Mouse (Mus musculus): ENCODE data around the gene Slc12a7.
"Not testable (repeated sequence)": the region's sequence is repeated elsewhere in the genome, so short reads cannot be mapped to it uniquely, and the experiment has no call there.

The Slc12a7 gene

DNA sequence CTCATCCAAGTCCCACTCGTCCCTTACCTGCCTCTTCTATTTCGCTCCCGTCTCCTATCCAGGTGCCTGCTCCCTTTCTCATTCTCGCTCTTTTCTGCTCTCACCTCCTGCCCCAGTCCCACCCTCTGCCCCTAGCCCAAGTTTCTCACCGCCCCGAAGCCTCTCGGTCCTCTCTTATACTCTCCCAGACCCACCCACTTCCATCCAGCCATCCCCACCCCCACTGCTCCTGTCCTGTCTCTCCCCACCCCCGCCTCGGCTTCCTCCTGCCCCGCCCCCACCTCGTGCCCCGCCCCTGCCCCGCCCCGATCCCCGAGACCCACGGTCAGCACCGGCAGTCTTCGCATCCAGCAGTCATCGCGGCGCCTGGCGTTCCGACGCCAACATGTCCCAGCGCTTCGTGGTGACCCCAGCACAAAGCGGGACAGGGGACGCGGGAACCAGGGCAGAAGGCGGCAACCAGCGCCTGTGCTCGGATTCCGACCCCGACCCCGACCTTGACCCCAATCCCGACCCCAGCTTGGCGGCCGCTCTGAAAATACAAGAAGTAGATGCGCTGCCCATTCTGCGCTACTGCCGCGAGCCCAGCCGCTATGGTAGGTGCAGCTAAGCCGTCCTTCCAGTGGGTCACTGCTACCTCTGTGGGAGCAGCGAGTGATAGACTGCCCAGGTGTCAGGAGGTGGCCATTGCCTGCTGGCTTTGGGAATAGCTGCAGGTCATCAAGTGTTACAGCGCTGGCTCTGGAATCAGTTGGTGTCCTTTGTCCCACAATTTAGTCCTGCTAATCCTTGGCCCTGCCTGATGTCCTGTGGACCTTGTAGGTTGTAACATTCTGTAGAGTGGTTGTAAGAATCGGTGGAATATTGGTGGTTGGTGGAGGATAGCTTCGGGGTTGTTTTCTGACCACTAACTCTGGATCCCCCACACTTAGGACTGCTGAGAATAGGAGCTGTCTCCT lies at the start of gene Slc12a7:
Gene Slc12a7, plus strand, starts transcription at position 353 of the 959 bp plus-strand sequence.
- DNase-seq (ENCODE audit: low read depth), result no peak

- DNase-seq (ENCODE audit: low read depth), result peak; percentile 38
Observed at GRCm38 (mm10) chr13:73683682-73684081, 49.2 kb upstream of the Slc12a7 start.

DNA sequence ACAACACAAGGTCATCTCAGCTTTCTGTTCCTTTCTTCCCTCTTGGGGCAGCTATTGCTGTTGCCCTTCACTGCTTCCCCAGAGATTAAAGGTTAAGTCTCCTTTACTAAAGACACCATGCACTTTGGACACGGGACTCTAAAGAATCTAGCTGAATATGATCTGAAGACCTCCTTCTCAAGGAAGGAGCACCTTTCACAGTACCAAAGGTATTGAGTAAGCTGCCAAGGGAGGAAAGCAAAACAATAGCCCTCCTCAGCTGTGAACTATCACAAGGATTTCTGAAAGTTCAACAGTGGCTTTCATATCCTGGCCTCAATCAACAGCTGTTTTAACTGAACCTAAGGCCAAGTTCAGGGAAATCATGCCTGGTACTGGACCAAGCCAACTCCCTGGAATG lies 48.5 kb upstream of the Slc12a7 start:
- no peak for DNase-seq (ENCODE audit: low read depth)

DNA sequence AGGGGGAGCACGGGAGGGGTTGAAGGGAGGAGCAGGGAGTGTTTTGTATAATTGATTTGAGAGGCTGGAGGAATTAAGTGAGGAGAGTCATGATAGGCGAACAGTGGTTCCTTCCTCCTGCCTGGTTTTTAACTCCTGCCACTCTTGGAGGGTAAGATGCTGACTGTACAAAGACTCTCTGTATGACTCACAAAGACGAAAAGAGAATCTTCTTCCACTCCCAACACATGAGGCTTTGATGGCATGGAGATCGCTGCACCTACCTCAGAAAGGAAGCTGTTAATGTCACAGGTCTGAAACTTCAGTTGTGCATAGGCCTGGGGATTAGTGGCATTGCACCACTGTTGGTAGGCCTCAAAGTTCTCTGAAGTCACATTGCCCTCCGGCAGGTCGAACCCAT lies 47.4 kb upstream of the Slc12a7 start:
- DNase-seq (ENCODE audit: low read depth), result no peak

DNA sequence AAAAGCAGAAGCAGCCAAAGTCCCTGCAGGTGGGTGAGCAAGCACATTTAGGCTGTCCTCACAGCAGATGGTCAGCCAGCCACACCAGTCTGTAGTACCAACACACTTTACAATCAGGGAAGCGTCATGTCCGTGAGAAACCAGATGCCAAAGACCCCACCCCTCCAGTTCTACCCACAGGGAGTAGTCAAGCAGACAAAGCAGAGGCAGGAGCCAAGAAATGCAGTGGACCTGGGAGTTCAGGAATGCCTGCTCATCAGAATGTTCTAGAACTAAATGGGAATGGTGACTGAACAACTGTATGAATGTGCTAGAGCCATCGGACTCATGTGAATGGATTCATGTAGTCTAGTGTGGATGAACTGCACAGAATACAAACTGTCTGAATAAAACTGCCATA lies 45.3 kb upstream of the Slc12a7 start:
- no peak for DNase-seq (ENCODE audit: low read depth)

GRCm38 (mm10) chr13:73688934-73689333 lies 44.0 kb upstream of the Slc12a7 start:
- no peak for DNase-seq (ENCODE audit: low read depth)

- DNase-seq (ENCODE audit: low read depth), result peak; percentile 42
Observed at GRCm38 (mm10) chr13:73692249-73692868, 40.5 kb upstream of the Slc12a7 start.

DNA sequence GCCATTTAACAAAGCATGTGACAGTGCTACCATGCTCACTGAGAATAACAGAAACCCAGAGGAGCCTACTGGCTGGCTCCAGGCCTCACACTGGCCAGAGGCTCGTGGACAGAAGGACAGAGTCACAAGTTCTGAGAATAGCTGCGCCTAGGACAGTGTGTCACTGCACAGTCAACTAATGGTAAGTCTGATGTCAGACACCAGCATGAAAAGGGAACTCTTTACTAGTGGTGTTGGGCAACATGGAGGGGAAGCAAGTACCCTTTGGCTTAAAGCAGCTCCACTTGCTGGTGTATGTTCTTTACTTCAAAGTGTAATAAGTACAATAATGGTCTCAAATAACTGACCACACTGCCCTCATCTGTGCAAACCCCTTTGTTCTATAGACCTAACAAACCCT lies 39.6 kb upstream of the Slc12a7 start:
- no peak for DNase-seq (ENCODE audit: low read depth)

DNA sequence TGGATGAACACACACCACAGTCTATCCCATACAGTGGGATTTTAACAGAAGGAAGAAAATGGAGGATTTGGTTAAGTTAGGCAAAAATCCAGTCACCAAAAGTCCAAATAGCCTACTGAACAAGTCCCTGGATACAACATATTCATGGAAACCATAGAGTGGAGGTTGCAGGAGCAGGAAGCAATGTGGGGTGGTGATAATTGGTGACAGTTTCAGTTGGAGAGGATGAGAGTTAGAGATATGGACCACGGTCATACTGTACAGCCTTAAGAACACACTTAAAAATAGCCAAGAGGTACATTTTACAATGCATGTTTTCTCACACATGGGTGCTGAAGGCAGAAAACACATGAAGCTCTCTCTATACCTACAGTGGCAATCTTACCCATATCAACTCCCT lies 37.9 kb upstream of the Slc12a7 start:
- no peak for DNase-seq (ENCODE audit: low read depth)

DNA sequence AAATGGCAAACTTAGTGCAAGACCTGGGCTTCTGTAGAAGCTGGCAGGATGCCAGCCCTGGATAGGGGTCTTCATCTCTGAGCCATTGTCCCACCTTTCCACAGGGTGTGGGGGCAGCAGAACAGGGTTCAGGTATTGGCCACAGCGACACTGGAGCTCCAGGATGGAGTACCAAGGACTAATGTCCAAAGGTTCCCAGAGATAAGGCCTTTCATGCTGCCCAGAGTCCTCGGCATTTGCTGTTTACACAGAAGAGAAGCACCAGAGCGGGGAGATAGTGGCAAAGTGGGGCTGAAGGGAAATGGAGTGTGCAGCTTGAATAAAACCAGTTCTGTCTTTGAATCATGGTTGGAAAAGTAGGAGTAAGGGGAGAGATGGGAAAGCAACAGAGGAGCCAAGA lies 36.4 kb upstream of the Slc12a7 start:
- no peak for DNase-seq (ENCODE audit: low read depth)

DNA sequence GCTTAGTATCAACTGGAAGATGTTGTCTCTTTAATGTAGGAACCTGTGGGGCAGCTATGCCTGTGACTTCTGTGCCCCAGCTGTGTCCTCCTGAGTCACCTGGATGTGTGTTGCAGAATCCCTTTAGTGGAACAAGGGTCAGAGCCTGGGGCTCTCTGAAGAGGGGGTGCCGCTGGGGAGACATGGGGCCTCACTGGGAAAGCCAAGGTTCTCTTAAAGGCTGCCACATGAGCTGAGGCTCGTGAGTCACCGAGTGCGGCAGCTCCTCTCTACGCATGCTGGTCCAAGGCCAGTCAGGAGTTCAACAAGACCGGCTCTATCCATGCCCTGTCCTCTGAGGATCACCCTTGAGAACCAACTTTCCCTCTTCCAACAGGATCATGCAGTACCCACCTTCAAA lies 33.2 kb upstream of the Slc12a7 start:
- DNase-seq (ENCODE audit: low read depth), result no peak

DNA sequence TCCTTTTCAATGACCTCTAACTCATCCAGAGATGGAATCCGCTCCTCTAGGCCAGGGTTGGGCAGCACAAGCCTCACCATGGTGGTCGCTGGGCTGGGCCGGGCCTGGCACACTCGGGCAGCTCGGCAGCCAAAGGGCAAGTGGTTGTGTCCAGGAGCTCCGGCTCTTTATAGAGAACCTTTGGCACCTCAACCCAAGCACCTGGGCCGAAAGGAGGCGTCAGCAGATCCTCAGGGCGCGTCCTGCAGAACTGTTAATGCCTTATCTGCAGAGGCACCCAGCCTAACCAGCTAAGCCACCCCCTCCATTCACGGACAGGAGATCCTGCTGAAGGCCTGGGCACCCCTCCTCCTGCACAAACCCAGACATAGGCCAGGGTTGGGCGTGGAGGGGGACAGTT lies 32.3 kb upstream of the Slc12a7 start:
- DNase-seq (ENCODE audit: low read depth), result no peak

DNA sequence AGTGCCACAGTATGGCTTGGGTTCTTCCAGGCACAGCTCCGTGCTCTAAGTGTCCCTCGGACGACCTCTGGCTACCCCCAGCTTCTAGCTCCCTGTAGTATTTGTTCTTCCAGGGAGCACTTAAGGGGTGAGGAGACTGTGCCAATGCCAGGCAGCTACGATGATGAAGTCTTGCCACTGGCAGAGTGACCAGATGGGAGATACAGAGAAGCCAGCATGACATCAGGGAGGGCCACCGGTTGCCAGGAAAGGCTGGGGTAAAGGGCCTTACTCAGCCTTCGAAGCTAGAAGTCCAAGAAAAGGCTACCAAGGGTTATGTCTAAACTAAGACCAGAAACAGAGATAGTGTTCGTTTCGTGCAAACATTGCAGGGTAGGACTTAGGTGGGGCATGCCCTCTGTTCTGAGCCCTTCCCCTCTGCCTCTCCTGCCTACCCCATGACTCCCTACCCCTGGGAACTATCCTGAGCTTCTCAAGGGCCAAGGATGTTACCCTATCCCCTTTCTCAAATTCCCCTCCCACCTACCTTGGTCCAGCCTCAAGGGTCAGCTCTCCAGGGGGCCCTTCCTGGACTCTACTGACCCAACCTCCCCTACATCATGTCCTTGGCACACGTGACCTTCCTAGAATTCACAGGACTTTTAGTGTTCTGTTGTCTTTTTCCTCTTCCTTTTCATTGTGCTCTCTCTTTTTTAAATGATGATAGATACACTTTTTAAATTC lies 31.6 kb upstream of the Slc12a7 start:
- DNase-seq (ENCODE audit: low read depth), result no peak

- DNase-seq (ENCODE audit: low read depth), result no peak
Observed at GRCm38 (mm10) chr13:73702776-73703175, 30.1 kb upstream of the Slc12a7 start.

- not testable (repeated sequence) for DNase-seq (ENCODE audit: low read depth)
Observed at GRCm38 (mm10) chr13:73703486-73703885, 29.4 kb upstream of the Slc12a7 start.

DNA sequence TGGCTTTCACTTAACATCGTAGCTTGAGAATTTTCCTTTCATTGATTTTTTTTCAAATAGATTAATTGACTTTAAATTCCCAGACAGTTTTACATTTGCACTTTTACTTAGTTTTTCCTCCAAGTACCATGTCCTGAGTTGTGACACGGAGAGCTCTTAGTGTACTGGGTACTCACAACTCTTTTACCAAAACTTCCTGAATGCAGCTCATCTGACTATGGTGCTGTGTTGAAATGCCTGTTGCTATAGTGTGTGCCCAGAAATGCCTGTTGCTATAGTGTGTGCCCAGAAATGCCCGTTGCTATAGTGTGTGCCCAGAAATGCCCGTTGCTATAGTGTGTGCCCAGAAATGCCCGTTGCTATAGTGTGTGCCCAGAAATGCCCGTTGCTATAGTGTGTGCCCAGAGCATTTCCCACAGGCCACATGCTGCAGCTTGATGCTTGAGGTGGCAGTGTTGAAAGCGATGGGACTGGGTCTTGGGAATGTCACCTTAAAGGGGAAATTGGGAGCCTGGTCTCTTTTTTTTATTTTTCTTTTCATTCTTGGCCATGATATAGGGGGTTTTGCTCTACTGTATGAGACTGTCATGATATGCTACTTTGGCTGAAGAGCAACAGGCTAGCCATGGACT lies 28.1 kb upstream of the Slc12a7 start, which contains the start of gene Slc6a19:
Gene Slc6a19, minus strand, starts transcription at position 172 of the 632 bp plus-strand sequence.
- DNase-seq (ENCODE audit: low read depth), result no peak

- peak; percentile 8 for DNase-seq (ENCODE audit: low read depth)
Observed at GRCm38 (mm10) chr13:73709491-73709890, 23.4 kb upstream of the Slc12a7 start.

GRCm38 (mm10) chr13:73711221-73711620 lies 21.7 kb upstream of the Slc12a7 start:
- DNase-seq (ENCODE audit: low read depth), result no peak

GRCm38 (mm10) chr13:73711803-73712202 lies 21.1 kb upstream of the Slc12a7 start:
- no peak for DNase-seq (ENCODE audit: low read depth)

DNA sequence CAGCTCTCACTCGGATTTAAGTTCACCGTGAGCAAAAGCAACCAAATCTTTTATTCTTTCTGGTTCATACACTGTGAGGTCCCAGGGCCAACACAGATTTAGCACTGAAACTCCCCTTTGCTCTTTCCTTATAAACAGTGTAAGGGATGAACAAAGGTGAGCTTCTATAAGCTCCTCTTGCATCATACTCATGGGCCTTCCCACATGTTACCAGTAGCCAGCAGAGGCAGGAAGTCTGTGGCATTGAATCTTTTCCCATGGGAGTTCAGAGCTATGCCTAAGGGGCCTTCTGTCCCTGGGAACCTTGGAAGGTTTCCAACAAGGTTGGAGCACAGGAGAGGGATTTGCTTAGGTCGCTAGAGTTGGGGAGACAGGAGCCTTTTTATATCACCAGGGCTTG lies 20.7 kb upstream of the Slc12a7 start:
- DNase-seq (ENCODE audit: low read depth), result no peak

DNA sequence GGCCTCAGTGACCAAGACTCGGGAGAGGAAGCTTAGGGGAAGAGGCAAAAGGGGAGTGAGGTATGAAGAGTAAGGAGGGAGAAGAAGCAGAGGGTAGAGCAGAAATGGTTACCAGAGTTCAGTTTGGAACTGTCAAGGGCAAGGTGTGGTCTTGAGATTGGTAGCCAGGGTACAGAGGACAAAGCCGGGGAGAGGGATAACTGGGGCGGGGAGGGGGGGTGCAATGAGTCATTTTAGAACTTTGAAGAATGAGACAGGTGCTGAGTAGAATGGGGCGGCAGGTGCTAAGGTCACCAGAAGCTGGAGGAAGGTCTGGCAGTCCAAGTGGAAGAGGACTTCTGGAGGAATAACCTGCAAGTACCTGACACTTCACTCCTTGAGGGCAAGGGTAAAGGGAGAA lies 19.7 kb upstream of the Slc12a7 start:
- DNase-seq (ENCODE audit: low read depth), result no peak

DNA sequence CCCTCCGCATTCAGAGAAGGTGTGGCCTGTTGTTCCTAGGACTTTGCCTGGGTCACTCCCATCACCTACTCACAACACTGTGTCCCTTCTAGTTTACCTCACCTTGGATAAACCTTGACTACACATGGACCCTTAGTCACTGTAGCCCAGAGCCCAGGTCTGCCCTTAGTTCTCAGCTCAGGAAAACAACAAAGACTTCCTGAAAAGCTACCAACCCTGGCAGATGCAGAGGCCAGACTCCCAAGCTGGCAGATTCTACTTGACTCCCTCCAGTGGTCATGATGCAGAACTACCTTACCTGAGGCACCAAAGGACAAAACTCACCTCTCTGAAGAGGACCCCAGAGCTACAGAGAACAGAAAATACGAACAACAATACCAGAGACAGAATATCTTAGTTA lies 18.9 kb upstream of the Slc12a7 start:
- DNase-seq (ENCODE audit: low read depth), result peak; percentile 15

Data from NIH3T3 (cell line).